In the genomic region with DNA sequence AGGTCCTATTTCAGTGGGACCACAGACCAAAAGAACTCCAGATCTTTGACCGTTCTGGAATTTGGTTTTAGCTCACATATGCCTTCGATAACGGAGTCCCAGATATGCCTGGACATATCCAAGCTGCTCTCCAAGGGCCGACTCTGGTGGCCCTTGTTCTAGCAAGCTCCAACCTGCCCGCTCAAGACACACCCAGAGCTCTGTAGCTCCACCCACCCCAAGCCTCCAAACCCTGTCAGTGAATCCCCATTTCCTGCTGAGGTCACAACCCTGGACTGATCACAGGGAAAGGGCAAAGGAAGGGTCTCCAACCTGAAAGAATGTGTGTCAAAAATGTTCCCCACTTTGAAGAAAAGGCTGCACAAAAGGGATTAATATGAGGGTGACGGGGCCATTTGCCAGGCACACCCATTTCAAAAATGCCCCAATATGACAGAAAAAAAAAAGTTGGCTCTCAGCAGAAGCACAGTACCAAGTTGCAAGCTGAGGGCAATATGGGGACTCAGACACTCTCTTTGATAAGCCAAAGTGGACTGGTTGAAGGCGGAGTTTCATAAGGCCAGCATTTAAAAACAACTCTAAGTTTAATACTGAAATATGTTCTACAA, we compare ENCODE assay signal across 9 mouse cellular contexts. TPM values are rescaled to one million over a fixed set of nuclear protein-coding genes. Genes with fewer than 3 reads are reported as not detected.
DNase-seq lines count a peak whose midpoint lies in the region; ATAC-seq lines count a peak whose summit lies in the region.
"Had no signal": no experiment of that assay in that cellular context is flagged by ENCODE, and none has a peak within 500 bp of the region (broad histone marks: within the 10 kb centered on the region; RNA-seq: fewer than 3 reads in every experiment).

No protein-coding gene starts in this region.

- no peaks in the 10 kb centered on the region for H3K9me3 ChIP-seq in kidney, embryonic 15.5 days (replicated peaks)

- H3K9ac ChIP-seq in kidney, embryonic 15.5 days, result no peak overlapping the region

- WGBS in kidney, embryonic 15.5 days, result 72% methylated on average over 7 of the region's 7 CpGs

- DNase-seq in kidney, postnatal 10 days, result no peak
- peak; percentile 81 for DNase-seq in ES-CJ7 (ENCODE audit: low read depth, low spot score)
- DNase-seq in frontal cortex, adult 2 months (ENCODE audit: extremely low spot score in 1 of 2, low spot score in 1 of 2), result no peak
- no peak for DNase-seq in layer of hippocampus, adult 9-10 months (ENCODE audit: low spot score)

- peaks cover 52% of the 10 kb centered on the region for H3K4me1 ChIP-seq in kidney, embryonic 15.5 days

- H3K27me3 ChIP-seq in kidney, embryonic 15.5 days, result no peaks in the 10 kb centered on the region

- H3K4me3 ChIP-seq in kidney, embryonic 15.5 days (replicated peaks), result no peak overlapping the region
- H3K4me3 ChIP-seq: layer of hippocampus, adult 2 months had no signal

- no peak for ATAC-seq in kidney, embryonic 15.5 days (replicated peaks; ENCODE audit: low FRiP score)
- peak; percentile 64 for ATAC-seq in erythroblast, adult 5-6 weeks (replicated peaks; ENCODE audit: low FRiP score, poor library complexity, severe bottlenecking)
- ATAC-seq in megakaryocyte-erythroid progenitor cell, adult 5-6 weeks (replicated peaks; ENCODE audit: low FRiP score, low TSS enrichment, poor library complexity, severe bottlenecking), result peak; percentile 43
- no peak for ATAC-seq in granulocyte monocyte progenitor cell, adult 5-6 weeks (replicated peaks; ENCODE audit: poor library complexity, severe bottlenecking)

- no peak overlapping the region for H3K4me2 ChIP-seq in kidney, embryonic 15.5 days

- peak overlapping the region; percentile 71 for H3K27ac ChIP-seq in kidney, embryonic 15.5 days
- H3K27ac ChIP-seq: layer of hippocampus, adult 2 months had no signal

- no peaks in the 10 kb centered on the region for H3K36me3 ChIP-seq in kidney, embryonic 15.5 days

RNA-seq across cellular contexts. Expression of a gene that starts 15.4 kb away (rescaled TPM):
- 8.7 and 10.8 TPM in 2 replicates for polyA plus RNA-seq in kidney, embryonic 15.5 days (2015; fragmentation: Nextera tagmentation; extraction: Ambion mirVana)
- total RNA-seq in erythroblast, adult 5-6 weeks (2015; ENCODE audit: low replicate concordance), result 5.4 and 12.7 TPM in 2 replicates
- 8.0 and 11.4 TPM in 2 replicates for total RNA-seq in erythroblast, adult 5-6 weeks (2017; ENCODE audit: low replicate concordance)
- total RNA-seq in megakaryocyte-erythroid progenitor cell, adult 5-6 weeks (2014; fragmentation: Nextera tagmentation), result 29.6 and 42.1 TPM in 2 replicates
- 12.9 and 13.2 TPM in 2 replicates for total RNA-seq in megakaryocyte-erythroid progenitor cell, adult 5-6 weeks (2017)
- 8.6 and 8.7 TPM in 2 replicates for polyA plus RNA-seq in frontal cortex, adult 2 months (2012; rRNA removed)
- total RNA-seq in granulocyte monocyte progenitor cell, adult 5-6 weeks (2014; fragmentation: Nextera tagmentation), result 12.7 and 15.1 TPM in 2 replicates
- total RNA-seq in granulocyte monocyte progenitor cell, adult 5-6 weeks (2017), result 7.8 and 10.1 TPM in 2 replicates

RNA-seq across cellular contexts. Expression of a gene that starts 55.0 kb away (rescaled TPM):
- 1.00 and 1.0 TPM in 2 replicates for polyA plus RNA-seq in kidney, embryonic 15.5 days (2015; fragmentation: Nextera tagmentation; extraction: Ambion mirVana)
- 1.5 and 4.4 TPM in 2 replicates for total RNA-seq in erythroblast, adult 5-6 weeks (2015; ENCODE audit: low replicate concordance)
- total RNA-seq in erythroblast, adult 5-6 weeks (2017; ENCODE audit: low replicate concordance), result 1.0 and 4.5 TPM in 2 replicates
- not detected in 2 replicates for total RNA-seq in megakaryocyte-erythroid progenitor cell, adult 5-6 weeks (2014; fragmentation: Nextera tagmentation)
- 1.2 TPM in 1 of 2 replicates, not detected in the other for total RNA-seq in megakaryocyte-erythroid progenitor cell, adult 5-6 weeks (2017)
- 4.4 and 5.3 TPM in 2 replicates for polyA plus RNA-seq in frontal cortex, adult 2 months (2012; rRNA removed)
- 0.26 and 0.47 TPM in 2 replicates for total RNA-seq in granulocyte monocyte progenitor cell, adult 5-6 weeks (2014; fragmentation: Nextera tagmentation)
- 0.17 TPM in 1 of 2 replicates, not detected in the other for total RNA-seq in granulocyte monocyte progenitor cell, adult 5-6 weeks (2017)

Comparison
In these comparisons a context has a peak if more than half of its experiments do, and no peak if none do; other contexts are left out.
1. ATAC-seq: peak in erythroblast, adult 5-6 weeks (single experiment) and megakaryocyte-erythroid progenitor cell, adult 5-6 weeks (single experiment); none in kidney, embryonic 15.5 days (single experiment) and granulocyte monocyte progenitor cell, adult 5-6 weeks (single experiment).